Mouse (Mus musculus): ENCODE measurements around the gene 4930519P11Rik.

Gene 4930519P11Rik

DNA sequence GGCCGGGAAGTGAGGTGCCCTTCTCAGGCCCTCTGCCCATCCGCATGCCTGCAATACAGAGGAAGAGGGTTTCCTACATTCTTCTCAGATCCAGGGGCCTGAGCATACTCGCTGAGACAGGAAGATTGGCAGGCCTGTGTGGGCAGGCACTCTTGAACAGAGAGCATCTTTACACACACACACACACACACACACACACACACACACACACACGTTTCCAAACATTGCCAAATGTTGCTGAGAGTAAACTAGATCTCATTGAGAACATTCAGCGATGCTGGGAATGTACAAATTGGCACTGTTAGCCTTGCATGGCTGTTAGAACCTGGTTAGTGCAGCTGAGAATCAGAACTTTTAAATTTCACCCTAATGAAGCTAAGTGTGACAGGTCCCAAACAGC is 17.3 kb upstream of the 4930519P11Rik start:
- no peak for DNase-seq

DNA sequence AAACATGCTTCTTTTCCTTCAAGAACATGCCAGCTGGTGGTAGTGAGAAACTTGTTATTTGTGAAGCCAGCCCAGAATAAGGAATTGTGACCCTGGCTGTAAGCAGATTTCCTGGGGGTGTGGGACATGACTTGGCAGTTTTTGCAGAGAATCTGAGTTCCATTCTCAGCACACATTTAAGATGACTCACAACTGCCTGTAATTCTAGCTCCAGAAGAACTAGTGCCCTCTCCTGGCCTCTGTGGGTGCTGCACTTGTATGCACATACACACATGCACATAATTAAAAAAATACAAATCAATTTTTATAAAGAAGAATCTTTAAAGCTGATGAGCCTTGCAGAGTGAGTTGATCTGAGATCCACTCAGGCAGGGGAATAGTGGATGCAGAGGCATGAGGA is 10.9 kb upstream of the 4930519P11Rik start:
- DNase-seq: no peak

DNA sequence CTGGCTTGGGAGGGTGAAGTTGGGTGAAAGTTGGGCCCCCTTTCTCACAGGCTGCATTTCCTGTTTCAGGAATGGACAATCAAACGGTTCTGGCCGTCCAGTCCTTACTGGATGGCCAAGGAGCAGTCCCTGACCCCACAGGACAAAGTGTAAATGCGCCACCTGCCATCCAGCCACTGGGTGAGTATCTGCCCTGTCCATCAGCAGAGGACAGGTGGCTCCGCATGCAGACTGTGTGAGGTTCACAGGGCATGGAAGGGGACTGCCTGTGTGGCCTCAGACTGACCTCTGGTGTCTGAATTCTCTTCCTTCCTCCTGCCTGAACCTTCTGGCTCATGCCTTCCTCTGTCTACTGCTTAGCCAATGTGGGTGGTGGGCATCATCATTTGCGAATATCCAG is 8.4 kb upstream of the 4930519P11Rik start:
- DNase-seq: no peak

DNA sequence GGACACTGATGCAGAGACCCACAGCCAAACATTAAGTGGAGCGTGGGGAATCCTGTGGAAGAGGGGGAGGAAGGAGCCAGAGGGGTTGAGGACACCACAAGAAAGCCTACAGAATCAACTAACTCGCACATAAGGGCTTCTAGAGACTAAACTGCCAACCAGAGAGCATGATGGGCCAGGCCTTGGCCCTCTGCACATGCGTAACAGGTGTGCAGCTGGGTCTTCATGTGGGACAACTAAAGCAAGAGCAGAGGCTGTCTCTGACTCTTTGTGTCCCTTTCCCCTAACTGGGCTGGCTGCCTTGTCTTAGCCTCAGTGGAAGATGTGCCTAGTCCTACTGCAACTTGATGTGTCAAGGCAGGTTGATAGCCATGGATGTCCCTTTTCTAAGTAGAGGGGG is 3.8 kb upstream of the 4930519P11Rik start:
- no peak for DNase-seq

DNA sequence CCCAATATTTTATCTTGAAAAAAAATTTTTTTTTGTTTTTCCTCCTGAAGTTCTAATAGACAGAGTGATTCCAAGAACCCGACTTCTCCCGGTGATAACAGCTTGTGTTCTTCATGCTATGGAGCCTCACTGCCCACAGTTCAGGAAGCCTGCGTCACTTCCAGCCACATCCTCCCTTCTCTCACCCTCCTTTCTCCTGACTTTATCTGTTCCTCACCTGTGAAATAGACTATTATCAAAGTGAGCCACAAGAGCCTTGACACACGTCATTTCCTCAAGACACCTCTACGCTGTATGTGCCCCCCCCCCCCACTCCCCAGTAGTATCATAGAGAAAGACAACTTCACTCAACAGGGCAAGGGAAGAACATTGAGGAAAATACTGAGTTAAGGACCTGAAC is 2.4 kb upstream of the 4930519P11Rik start:
- DNase-seq: no peak

DNA sequence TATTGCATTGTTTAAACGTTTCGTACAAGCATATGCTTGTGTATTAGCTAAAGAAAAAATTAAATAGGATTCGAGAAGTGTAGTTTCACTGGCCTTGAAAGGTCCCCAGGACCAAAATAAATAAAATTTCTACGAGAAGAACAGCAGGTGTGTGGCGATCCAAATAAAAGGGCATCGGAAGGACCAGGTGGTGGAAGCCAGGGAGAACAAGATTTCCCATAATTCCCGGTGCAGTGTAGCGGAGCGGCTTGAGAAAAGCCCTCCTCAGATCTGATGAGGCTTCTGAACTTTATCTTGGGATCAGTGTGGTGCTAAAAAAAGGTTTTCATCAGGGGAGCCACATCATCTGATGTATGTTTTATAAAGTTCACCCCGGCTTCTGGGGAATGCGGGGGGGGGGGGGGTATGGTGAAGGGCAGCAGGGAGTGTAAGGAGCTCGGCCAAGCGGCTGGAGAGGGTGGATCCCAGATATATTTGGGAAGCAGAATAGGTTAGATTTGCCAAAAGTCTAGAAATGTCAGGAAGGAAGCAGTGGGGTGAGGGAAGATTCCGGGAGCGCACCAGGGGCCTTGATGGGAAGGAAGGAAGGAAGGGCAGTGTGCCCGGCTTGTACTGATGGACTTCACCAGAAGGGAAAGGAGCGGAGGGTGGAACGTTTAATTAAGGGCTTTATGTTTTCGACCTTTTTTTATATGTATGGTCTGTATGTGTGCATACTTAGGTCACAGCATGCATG is 1.8 kb upstream of the 4930519P11Rik start:
- DNase-seq: peak; percentile 75

DNA sequence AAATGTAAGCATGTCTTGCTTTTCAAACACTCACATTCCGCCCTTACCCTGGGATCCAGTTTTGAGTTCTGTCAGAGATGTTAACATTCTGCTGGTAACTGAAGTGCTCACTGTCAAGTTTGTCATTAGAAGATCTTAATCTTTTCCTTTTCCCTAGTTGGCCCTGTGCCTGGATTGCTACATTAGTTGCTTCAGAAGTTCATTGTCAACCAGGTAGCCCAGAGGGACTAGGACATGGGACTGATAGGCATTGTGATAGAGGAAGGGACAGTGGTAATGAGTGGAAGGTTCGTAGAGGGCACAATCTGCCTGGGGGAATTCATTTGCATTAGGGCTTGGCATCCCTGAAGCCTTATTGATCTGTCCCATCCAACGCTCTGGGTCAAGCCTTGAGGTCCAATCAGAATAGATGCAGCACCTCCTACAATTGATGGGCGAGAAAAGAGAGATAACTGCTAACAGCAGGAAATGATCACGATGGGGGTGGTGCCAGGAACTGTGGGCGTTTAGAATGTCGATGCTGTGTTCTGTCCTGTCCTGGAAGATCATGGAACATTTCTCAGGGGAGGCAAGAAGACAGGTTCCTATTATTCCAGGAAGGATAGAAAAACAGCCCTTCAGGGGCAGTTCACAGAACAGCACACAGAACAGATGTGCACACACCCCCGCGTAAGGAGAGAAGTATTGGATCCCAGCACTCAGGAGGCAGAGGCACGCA is 4.0 kb downstream of the 4930519P11Rik start:
- DNase-seq: no peak

DNA sequence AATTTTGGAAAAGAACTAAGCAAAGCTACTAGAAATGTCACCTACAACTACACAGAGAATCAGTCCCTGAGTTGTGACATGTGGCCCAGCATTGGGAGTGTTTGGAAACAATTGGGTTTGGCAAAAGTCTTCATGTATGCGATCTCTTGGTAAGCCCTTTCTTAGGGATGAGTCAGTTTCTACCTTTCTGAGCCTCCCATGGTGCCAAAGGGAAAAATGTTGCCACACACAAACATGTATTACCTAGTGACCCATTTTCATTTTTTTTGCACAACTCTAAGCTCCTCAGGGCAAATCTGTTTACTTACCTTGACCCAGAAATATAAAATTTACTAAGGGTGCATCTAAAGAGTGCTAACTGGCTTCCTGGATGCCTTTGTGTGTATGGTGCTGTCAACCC is 6.3 kb downstream of the 4930519P11Rik start:
- no peak for DNase-seq

DNA sequence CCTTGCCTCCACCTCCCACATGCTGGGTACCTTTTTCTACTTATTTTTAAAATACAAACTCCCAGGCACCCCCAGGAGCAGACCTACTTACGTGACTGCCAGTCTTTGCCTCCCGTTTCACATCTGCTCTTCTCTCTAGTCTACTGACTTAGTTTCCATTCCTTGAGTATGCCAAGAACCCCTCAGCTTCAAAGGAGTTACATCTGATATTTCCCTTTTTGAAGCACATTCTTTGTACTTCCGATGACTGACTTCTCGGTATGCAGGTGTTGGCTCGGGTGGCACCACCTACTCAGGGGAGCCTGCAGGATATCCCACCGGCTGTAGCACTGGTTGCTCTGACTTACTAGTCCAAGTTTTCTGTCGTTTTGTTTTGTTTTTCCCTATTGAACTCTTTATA is 9.1 kb downstream of the 4930519P11Rik start:
- no peak for DNase-seq

DNA sequence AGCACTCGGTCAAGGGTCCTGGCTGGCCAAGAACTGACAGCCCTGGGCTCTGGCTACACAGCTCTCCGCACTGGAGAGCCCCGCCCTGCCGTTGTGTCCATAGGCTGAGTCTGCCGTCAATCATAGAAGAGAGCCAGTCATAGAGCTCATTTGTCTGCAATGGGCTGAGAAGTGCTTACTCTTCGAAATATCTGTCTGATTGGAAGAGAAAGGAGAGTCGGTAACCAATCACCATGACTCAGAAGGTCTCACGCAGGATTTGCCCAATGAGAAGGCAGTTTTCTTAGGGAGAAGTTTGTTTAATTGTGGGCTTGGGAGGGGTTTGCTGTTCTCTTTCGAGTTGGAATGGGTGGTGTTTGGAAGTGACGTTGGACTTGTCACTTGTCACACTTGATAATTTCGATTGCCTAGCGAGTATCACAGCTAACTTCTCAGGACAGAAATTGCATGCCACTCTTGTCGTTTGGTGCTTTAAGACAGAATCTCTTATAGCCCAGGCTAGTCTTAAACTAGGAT is 9.5 kb downstream of the 4930519P11Rik start, which contains the start of gene Pxmp4:
Pxmp4 (minus strand) TSS at position 71 of the 516 bp plus-strand sequence.
- peak; percentile 100 for DNase-seq

DNA sequence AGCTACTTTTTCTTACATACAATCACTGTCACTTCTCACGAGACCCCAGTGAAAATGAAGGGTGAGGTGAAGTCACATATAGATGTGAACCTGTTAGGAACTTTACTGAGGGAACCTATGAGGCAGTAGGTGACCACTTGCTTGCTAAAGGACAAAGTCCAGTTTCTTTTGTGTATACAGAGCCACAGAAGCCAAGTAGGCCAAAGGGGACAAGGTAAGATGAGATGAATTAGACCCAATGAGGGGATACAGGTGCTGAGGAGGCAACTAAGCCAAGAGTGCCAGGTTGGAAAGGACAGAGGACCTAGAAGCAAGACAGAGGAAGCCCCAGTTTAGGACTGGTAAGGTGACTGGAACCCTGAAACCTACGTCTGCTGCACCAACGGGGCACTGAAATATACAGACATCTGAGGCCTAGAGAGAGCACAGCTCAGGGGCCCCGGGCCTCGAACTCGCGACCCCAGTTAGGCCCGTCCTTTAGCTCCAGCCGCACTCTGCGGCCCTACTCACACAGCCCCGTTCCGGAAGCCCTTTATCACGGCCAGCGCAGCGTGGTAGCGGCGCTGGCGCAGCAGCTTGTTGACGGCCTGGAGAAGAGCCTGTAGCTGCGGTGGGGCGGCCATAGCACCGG is 10.1 kb downstream of the 4930519P11Rik start:
- no peak for DNase-seq

DNA sequence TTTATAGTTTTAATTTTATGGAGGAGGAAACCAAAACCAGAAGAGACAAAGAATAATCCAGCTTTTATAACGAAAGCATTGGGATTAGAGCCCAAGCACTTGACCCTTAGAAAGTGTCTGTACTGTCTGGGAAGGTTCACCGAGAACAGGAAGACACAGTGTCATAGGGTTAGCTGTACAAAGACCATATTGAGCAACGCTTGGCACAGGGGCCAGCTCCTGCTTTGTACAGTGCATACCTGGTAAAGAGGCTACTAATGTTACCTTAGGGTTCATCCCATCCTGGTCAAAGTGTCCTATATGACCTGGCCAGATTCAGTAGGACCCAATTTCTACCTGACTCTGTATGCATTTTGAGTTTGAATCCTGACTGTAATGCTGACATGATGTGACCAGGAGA is 11.9 kb downstream of the 4930519P11Rik start:
- DNase-seq: no peak

DNA sequence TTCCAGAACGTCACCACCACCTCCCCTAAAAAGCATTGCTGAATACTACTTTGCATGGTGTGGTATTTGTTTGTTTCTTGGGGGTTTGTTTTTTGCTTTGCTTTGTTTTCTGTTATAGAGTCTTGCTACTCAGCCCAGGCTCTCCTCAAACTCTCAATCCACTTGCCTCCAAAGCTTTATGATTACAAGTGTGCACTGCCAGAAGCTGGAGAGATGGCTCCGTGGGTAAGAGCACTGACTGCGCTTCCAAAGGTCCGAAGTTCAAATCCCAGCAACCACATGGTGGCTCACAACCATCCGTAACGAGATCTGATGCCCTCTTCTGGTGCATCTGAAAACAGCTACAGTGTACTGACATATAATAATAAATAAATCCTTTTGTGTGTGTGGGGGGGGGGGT is 12.7 kb downstream of the 4930519P11Rik start:
- DNase-seq: no peak

DNA sequence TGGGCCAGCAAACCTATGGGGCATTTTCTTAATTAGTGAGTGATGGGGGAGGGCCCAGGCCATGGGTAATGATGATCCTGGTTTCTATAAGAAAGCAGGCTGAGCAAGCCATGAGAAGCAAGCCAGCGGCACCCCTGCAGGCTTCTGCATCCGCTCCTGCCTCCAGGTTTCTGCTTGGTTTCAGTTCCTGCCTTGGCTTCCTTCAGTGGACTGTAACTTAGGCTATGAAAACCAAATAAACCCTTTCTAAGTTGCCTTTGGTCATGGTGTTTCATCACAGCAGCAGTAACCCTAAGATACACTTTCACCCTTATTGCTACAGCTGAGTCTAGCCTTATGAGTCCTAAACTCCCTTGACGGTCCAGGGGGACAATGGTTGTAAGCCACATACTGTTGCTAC is 15.8 kb downstream of the 4930519P11Rik start:
- no peak for DNase-seq

DNA sequence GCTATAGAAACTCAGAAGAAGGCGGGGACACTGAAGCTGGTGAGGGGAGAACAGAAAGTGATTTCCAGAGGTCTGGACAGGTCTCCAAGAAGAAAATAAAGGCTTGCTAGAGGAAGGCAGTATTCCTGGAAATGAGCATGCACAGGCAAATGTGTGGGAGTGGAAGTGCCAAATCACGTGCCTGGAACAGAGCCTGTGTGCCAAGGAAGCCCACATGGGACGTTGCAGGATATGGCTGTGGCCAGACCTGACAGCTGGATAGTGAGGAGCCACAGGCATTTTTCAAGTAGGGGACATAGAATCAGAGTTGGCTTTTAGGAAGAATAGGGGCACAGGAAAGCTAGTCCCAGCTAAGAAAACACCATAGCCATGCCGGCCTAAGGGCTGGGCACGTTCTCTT is 17.5 kb downstream of the 4930519P11Rik start:
- DNase-seq: no peak

DNA sequence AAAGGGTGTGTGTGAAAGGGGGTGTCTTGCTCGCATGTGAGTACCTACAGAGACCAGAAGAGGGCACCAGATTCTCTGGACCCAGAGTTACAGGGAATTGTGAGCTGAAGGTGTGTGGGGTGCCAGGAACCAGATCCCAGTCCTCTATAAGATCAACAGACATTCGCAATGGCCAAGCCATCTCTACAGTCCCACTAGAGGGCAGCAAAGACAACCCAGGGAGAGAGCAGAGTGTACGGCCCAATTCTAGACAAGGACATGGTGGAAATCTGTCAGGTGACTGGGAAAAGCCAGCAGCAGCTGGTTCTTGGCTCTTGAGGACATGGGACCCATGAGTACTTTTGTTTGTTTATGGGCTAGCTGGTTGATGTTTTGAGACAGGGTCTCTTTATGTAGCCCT is 20.2 kb downstream of the 4930519P11Rik start:
- DNase-seq: no peak

DNA sequence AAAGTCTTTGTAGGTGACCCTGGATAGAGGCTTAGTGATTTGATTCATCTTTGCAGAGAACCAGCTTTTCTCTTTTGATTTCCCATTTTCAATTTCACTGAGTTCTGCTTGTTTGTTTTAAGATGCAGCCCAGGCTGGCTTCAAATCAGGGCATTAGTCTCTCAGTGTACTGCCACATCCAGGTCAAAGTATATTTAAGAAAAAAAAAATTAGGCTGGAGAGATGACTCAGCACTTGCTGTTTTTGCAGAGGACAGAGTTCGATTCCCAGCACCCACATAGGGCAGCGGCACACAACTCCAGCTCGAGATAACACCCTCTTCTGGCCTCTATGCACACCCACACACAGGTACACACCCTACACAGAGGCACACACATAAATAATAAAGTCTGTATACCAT is 22.0 kb downstream of the 4930519P11Rik start:
- DNase-seq: no peak

DNA sequence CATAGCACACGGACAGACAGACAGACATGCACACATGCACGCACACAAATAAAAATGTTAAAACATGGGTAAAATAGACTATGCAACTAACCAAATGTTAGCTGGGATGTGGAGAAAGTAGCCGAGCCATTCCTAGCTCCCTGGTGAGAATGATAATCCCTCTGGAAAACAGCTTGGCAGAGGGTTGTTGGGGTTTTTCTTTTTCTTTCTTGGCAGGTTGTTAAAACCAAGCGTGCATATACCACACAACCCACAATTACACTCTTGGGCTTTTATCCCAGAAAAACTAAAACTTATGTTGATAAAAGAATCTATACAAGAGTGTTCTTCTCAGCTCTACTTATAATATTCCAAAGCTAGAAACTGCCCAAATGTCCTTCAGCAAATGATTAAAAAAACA is 24.2 kb downstream of the 4930519P11Rik start:
- no peak for DNase-seq

DNA sequence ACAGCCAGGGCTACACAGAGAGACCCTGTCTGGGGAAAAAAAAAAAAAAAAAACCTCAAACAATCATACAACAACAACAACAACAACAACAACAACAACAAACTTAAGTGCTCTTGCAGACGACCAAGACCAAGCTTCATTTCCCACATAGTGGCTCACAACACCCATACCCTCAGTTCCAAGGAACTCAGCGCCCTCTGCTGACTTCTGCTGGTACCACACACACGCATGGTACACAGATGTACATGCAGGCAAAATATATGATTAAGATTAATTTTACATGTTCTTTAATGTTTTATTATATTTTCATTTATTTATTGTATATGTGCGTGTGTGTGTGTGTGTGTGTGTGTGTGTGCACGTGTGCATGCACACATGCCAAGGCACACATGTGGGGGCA is 26.8 kb downstream of the 4930519P11Rik start:
- no peak for DNase-seq

DNA sequence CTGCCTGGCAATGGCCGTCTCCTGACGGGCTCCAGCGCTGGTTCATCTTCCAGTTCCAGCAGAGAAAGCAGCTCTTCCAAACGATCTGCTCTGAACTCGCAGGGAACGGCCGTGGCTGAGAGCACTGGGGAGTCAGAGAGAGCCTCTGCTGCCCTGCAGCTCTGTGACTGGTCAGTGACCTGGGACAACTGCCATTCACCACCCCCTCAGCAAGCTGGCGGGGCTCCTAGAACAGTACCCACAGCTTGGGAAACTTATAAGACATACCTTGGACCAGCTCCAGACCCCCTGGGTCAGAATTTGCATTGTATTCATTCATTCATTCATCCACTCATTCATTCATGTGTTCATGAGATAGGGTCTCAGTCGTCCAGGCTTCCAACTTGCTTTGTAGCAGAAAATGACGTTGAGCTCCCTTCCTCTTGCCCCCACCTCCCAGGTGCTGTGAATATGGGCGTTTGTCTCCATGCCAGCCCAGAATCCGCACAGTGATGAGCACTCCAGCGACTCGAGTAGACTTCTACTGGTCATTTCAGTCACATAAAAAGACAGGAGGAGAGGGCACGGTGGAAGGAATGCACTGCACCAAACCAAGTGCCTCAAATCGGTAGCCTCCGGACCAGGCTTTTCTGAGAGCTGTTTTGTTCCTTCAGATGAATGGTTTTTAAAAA is 28.2 kb downstream of the 4930519P11Rik start:
- no peak for DNase-seq

DNA sequence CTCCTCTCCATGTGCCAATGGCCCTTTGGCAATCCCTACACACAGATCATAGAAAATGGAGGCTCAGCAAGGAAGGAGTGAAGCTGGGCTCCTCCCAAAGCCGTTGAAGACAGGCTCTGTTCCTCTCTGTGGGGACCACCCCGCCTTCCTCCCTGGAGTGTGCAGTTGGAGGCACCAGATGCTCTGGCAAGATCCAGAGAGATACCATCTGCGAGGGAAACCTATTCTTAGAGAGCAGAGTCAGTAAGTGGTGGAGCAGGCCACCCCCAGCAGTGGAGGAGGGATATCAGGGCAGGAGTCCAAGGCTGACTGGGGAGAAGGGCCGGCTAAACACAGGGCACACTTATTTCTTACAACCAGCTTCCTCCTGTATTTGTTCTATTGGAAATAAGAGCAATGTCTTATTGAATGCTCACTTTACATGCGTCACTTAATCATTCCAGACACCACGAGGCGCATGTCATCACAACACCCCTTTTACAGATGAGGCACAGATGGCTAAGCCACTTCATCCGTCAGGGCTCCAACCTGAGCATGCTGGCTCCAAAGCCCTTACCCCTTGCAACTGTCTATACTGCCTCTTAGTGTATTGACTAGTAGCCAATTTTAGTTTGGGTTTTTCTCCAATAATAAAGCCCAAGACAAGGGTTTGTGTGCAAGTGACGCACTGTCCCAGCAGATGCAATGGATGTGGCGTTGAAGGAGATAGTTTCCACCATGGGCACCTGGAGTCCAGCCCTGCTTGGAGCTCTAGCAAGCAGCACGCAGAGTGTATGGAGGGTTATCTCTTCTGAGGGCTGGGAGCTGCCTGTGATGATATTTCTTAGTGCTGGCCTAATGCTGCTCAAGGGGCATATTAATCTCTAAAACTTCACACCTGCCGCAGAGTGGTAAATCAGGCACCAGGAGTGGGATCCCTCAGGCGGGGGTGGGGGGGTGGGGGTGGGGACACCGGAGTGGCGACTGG is 29.0 kb downstream of the 4930519P11Rik start:
- DNase-seq: peak; percentile 90

DNA sequence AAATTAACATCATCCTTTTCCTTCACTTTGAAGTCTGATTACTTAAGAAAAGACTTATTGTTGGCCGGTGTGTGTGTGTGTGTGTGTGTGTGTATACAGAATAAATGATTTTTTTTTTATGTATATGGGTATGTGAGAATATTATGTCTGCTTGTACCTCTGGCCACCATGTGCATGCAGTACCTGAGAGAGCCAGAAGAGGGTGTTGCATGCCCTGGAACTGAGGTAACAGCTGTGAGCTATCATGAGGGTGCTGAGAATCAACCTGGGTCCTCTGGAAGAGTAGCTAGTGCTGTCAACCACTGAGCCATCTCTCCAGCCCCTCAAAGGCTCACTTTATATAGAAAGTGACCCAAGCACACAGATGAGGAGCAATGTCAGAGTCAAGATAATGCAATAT is 31.8 kb downstream of the 4930519P11Rik start:
- no peak for DNase-seq
